8 mouse cellular contexts compared by ENCODE assay signal in the genomic region with DNA sequence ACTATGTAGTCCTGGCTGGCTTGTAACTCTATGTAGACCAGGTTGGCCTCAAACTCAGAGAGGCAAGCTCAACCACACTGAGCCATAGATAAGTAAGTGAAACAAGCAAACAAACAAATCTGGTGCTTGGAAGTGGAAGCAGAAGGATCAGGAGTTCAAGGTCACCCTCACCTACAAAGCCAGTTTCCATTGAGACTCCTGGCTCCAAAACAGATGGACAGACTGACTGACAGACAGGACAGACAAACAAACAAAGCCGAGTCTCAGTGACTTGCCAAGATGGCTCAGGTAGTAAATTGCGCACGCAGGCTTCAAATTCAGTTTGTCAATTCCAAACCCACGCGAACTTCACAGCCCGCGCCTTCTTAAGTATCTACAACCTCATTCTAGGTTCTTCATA. TPM values are rescaled to one million over a fixed set of nuclear protein-coding genes. Genes with fewer than 3 reads are reported as not detected.
DNase-seq lines count a peak whose midpoint lies in the region; ATAC-seq and TF ChIP-seq lines count a peak whose summit lies in the region.

No protein-coding gene starts in this region.

- TF ChIP-seq POLR2A in MEL (IDR thresholded peaks at IDR 0.05; ENCODE audit: control insufficient read depth in 1 of 2, insufficient read depth in 1 of 2, low read depth in 1 of 2, low read length in 2 of 2, poor library complexity in 1 of 2), result no peak

- H3K4me1 ChIP-seq in heart, embryonic 15.5 days (replicated peaks), result peaks cover 16% of the 10 kb centered on the region
- peaks cover 9 to 13% of the 10 kb centered on the region in 2 experiments; a peak in 3 of 4 replicates for H3K4me1 ChIP-seq in MEL (ENCODE audit: control insufficient read depth in 1 of 2, insufficient read depth in 2 of 2, low read length in 2 of 2)
- peaks cover 13% of the 10 kb centered on the region for H3K4me1 ChIP-seq in forebrain, postnatal 0 days (ENCODE audit: insufficient read depth)
- peaks cover 28% of the 10 kb centered on the region for H3K4me1 ChIP-seq in midbrain, embryonic 10.5 days

- peak overlapping the region; percentile 72 for H3K4me3 ChIP-seq in heart, embryonic 15.5 days
- peak overlapping the region; percentile 72 to 74 for H3K4me3 ChIP-seq in MEL (ENCODE audit: control insufficient read depth in 1 of 2, insufficient read depth in 1 of 2, low read depth in 2 of 2, low read length in 2 of 2)
- peak overlapping the region; percentile 92 for H3K4me3 ChIP-seq in forebrain, postnatal 0 days (ENCODE audit: low read depth, low read length)
- H3K4me3 ChIP-seq in midbrain, embryonic 10.5 days, result peak overlapping the region; percentile 85

- no peaks in the 10 kb centered on the region for H3K27me3 ChIP-seq in heart, embryonic 15.5 days
- H3K27me3 ChIP-seq in MEL (ENCODE audit: control insufficient read depth in 1 of 2, insufficient read depth in 2 of 2, low read length in 2 of 2), result no peaks in the 10 kb centered on the region
- no peaks in the 10 kb centered on the region for H3K27me3 ChIP-seq in forebrain, postnatal 0 days (ENCODE audit: insufficient read depth, low read length)
- H3K27me3 ChIP-seq in midbrain, embryonic 10.5 days (ENCODE audit: low read depth, poor library complexity, severe bottlenecking), result peaks cover 39% of the 10 kb centered on the region

- peaks cover 6% of the 10 kb centered on the region for H3K79me2 ChIP-seq in MEL (ENCODE audit: control insufficient read depth, insufficient read depth, low read length, poor library complexity)

- TF ChIP-seq RAD21 in MEL (IDR thresholded peaks at IDR 0.05; ENCODE audit: low read depth, low read length), result no peak

- no peak for TF ChIP-seq EP300 in MEL (IDR thresholded peaks at IDR 0.05; ENCODE audit: low read depth in 1 of 2, low read length in 2 of 2)

- H3K36me3 ChIP-seq in heart, embryonic 15.5 days, result no peaks in the 10 kb centered on the region
- H3K36me3 ChIP-seq in MEL (ENCODE audit: control insufficient read depth in 1 of 2, insufficient read depth in 2 of 2, low read length in 2 of 2), result peaks cover 0 to 12% of the 10 kb centered on the region in 2 experiments; a peak in 2 of 4 replicates
- H3K36me3 ChIP-seq in forebrain, postnatal 0 days (ENCODE audit: insufficient read depth), result no peaks in the 10 kb centered on the region
- no peaks in the 10 kb centered on the region for H3K36me3 ChIP-seq in midbrain, embryonic 10.5 days

- peak overlapping the region; percentile 81 for H3K4me2 ChIP-seq in heart, embryonic 15.5 days
- peak overlapping the region; percentile 90 for H3K4me2 ChIP-seq in forebrain, postnatal 0 days (ENCODE audit: low read depth)

- intact Hi-C loops in heart, postnatal 25 days (cut with DNase I), result no loop called here

- WGBS in heart, embryonic 15.5 days, result 18% methylated on average over 7 of the region's 7 CpGs
- 17% methylated on average over 7 of the region's 7 CpGs for WGBS in forebrain, postnatal 0 days
- 19% methylated on average over 7 of the region's 7 CpGs for WGBS in midbrain, embryonic 10.5 days

- no peak for DNase-seq in heart, postnatal 25 days (ENCODE audit: low spot score)
- DNase-seq in MEL (ENCODE audit: low read depth, low spot score), result no peak
- no peak for DNase-seq in forebrain, postnatal 0 days
- DNase-seq in midbrain, embryonic 10.5 days (ENCODE audit: low spot score), result no peak
- DNase-seq in spleen, postnatal 14 days (ENCODE audit: low spot score in 2 of 2), result no peak
- no peak for DNase-seq in layer of hippocampus, adult 9-10 months (ENCODE audit: low spot score)
- DNase-seq in thymus, postnatal 14 days, result no peak

- peak overlapping the region; percentile 72; the same call in 1 of the 2 replicates for H3K9ac ChIP-seq in heart, embryonic 15.5 days
- H3K9ac ChIP-seq in MEL (ENCODE audit: control insufficient read depth, low read depth, low read length, poor library complexity, severe bottlenecking), result peak overlapping the region; percentile 76
- peak overlapping the region; percentile 83 for H3K9ac ChIP-seq in forebrain, postnatal 0 days

- ATAC-seq in heart, embryonic 15.5 days (replicated peaks; ENCODE audit: insufficient number of reproducible peaks, insufficient read depth, low FRiP score, low read depth), result no peak
- ATAC-seq in forebrain, postnatal 0 days, result no peak; the same call in 1 of the 2 replicates

- H3K9me3 ChIP-seq in heart, embryonic 15.5 days (replicated peaks), result no peaks in the 10 kb centered on the region
- H3K9me3 ChIP-seq in MEL (replicated peaks; ENCODE audit: insufficient read depth, low read length), result no peaks in the 10 kb centered on the region
- H3K9me3 ChIP-seq in forebrain, postnatal 0 days (ENCODE audit: low read length), result no peaks in the 10 kb centered on the region
- H3K9me3 ChIP-seq in midbrain, embryonic 10.5 days (replicated peaks), result no peaks in the 10 kb centered on the region

- H3K27ac ChIP-seq in heart, embryonic 15.5 days, result no peak overlapping the region
- H3K27ac ChIP-seq in MEL (ENCODE audit: control insufficient read depth, low read depth, low read length), result peak overlapping the region; percentile 40
- H3K27ac ChIP-seq in forebrain, postnatal 0 days (ENCODE audit: low read depth, low read length), result no peak overlapping the region
- H3K27ac ChIP-seq in midbrain, embryonic 10.5 days (replicated peaks), result peak overlapping the region; percentile 92

- no peak for TF ChIP-seq CTCF in MEL (IDR thresholded peaks at IDR 0.05 in 2 of 3, conservative IDR thresholded peaks at IDR 0.05 in 1 of 3; ENCODE audit: control insufficient read depth in 1 of 3, insufficient read depth in 1 of 3, low read depth in 2 of 3, low read length in 3 of 3, poor library complexity in 1 of 3, severe bottlenecking in 1 of 3)
- TF ChIP-seq CTCF in forebrain, postnatal 0 days (IDR thresholded peaks at IDR 0.05; ENCODE audit: low read depth), result no peak

TF ChIP-seq in MEL, 35 proteins besides CTCF, POLR2A, EP300 and RAD21:
- TF ChIP-seq CHD1 (IDR thresholded peaks at IDR 0.05; ENCODE audit: low read depth, low read length) (0 out of 2 replicates have a peak, but pooled peaks have one; percentile 35), E2F4 (IDR thresholded peaks at IDR 0.05; ENCODE audit: borderline replicate concordance, low read depth, low read length) (no peak)

RNA-seq across cellular contexts. Expression of a gene that starts 0.3 kb away (rescaled TPM):
- polyA plus RNA-seq in heart, embryonic 15.5 days (2015; fragmentation: Nextera tagmentation; extraction: Ambion mirVana), result 9.2 and 11.7 TPM in 2 replicates
- 1 to 10 TPM; 6.5 to 6.7 TPM for total RNA-seq in heart, postnatal 25 days (2021)
- total RNA-seq in MEL (2012; rRNA removed), result 11.9 and 12.2 TPM in 2 replicates
- 10 to 100 TPM in 1 of 2 experiments, not detected in 1; 20.5 TPM for polyA plus RNA-seq in MEL (2012; ENCODE audit: insufficient read depth in 1 of 2, insufficient read length in 2 of 2, low read depth in 1 of 2, low replicate concordance in 2 of 2, missing spikeins in 1 of 2)
- total RNA-seq in forebrain, postnatal 0 days (2014; rRNA removed), result 59.8 and 81.3 TPM in 2 replicates
- polyA plus RNA-seq in forebrain, postnatal 0 days (2015; fragmentation: Nextera tagmentation; extraction: Ambion mirVana), result 88.3 and 118 TPM in 2 replicates
- 21.7 and 29.5 TPM in 2 replicates for polyA plus RNA-seq in midbrain, embryonic 10.5 days (2016; fragmentation: Nextera tagmentation; extraction: Ambion mirVana)

RNA-seq across cellular contexts. Expression of a gene that starts 0.4 kb away (rescaled TPM):
- polyA plus RNA-seq in heart, embryonic 15.5 days (2015; fragmentation: Nextera tagmentation; extraction: Ambion mirVana), result 10.2 and 14.3 TPM in 2 replicates
- 10 to 100 TPM; 40.0 to 43.4 TPM for total RNA-seq in heart, postnatal 25 days (2021)
- 8.5 and 16.7 TPM in 2 replicates for total RNA-seq in MEL (2012; rRNA removed)
- 10 to 100 TPM in 1 of 2 experiments, not detected in 1; 25.1 TPM for polyA plus RNA-seq in MEL (2012; ENCODE audit: insufficient read depth in 1 of 2, insufficient read length in 2 of 2, low read depth in 1 of 2, low replicate concordance in 2 of 2, missing spikeins in 1 of 2)
- 10.2 and 11.1 TPM in 2 replicates for total RNA-seq in forebrain, postnatal 0 days (2014; rRNA removed)
- 6.7 and 8.5 TPM in 2 replicates for polyA plus RNA-seq in forebrain, postnatal 0 days (2015; fragmentation: Nextera tagmentation; extraction: Ambion mirVana)
- polyA plus RNA-seq in midbrain, embryonic 10.5 days (2016; fragmentation: Nextera tagmentation; extraction: Ambion mirVana), result 4.8 and 5.2 TPM in 2 replicates

RNA-seq across cellular contexts. Expression of a gene that starts 56.7 kb away (rescaled TPM):
- 0.58 and 0.72 TPM in 2 replicates for polyA plus RNA-seq in heart, embryonic 15.5 days (2015; fragmentation: Nextera tagmentation; extraction: Ambion mirVana)
- total RNA-seq in heart, postnatal 25 days (2021), result under 1 TPM; 0.34 to 0.47 TPM
- not detected in 2 replicates for total RNA-seq in MEL (2012; rRNA removed)
- not detected for polyA plus RNA-seq in MEL (2012; ENCODE audit: insufficient read depth in 1 of 2, insufficient read length in 2 of 2, low read depth in 1 of 2, low replicate concordance in 2 of 2, missing spikeins in 1 of 2)
- total RNA-seq in forebrain, postnatal 0 days (2014; rRNA removed), result 0.19 and 0.31 TPM in 2 replicates
- 0.34 and 0.46 TPM in 2 replicates for polyA plus RNA-seq in forebrain, postnatal 0 days (2015; fragmentation: Nextera tagmentation; extraction: Ambion mirVana)
- polyA plus RNA-seq in midbrain, embryonic 10.5 days (2016; fragmentation: Nextera tagmentation; extraction: Ambion mirVana), result 0.09 and 0.47 TPM in 2 replicates

Comparison
In these comparisons a context has a peak if more than half of its experiments do, and no peak if none do; other contexts are left out.
1. H3K27ac ChIP-seq: peak in MEL (single experiment) and midbrain, embryonic 10.5 days (single experiment); none in heart, embryonic 15.5 days (single experiment) and forebrain, postnatal 0 days (single experiment).
2. Peak in every context shown above with its lines, with median percentiles within 50 percentile points of each other: H3K4me3 ChIP-seq and H3K9ac ChIP-seq.